Mouse (Mus musculus): ENCODE results near the gene Coq8b. TPM values are rescaled to one million over a fixed set of nuclear protein-coding genes. Genes with fewer than 3 reads are reported as not detected.

Gene Coq8b
- polyA plus RNA-seq, 1 experiment from 2014 or later: 16.8 TPM

GRCm38 (mm10) chr7:27195681-27196611, 36.9 kb upstream of the Coq8b start, which contains the start of the genes BC024978 and Snrpa:
BC024978 (plus strand) TSS chr7:27195781.
Snrpa (minus strand) TSS chr7:27196271.
- no peak for TF ChIP-seq CTCF (IDR thresholded peaks at IDR 0.05; ENCODE audit: low read depth)
- under 1% methylated on average over 64 of the region's 64 CpGs for WGBS

GRCm38 (mm10) chr7:27197136-27197535, 35.7 kb upstream of the Coq8b start:
- 81% methylated on average over 3 of the region's 3 CpGs for WGBS
- peaks cover 4% of the 10 kb centered on the region; the same call in 1 of the 2 replicates for H3K4me1 ChIP-seq (replicated peaks; ENCODE audit: control insufficient read depth, insufficient read depth, low read length)
- no peak for ATAC-seq
- H3K36me3 ChIP-seq (ENCODE audit: control insufficient read depth, insufficient read depth): peaks cover 19% of the 10 kb centered on the region
- H3K4me2 ChIP-seq (replicated peaks; ENCODE audit: low read depth): no peak overlapping the region
- H3K9me3 ChIP-seq (ENCODE audit: control insufficient read depth): no peaks in the 10 kb centered on the region
- no peaks in the 10 kb centered on the region for H3K27me3 ChIP-seq (replicated peaks; ENCODE audit: control insufficient read depth, insufficient read depth, low read length)
- no peak overlapping the region for H3K9ac ChIP-seq (ENCODE audit: low read depth, low read length)
- TF ChIP-seq CTCF (IDR thresholded peaks at IDR 0.05; ENCODE audit: low read depth): no peak
- H3K27ac ChIP-seq (ENCODE audit: low read depth, low read length): no peak overlapping the region; the same call in 1 of the 2 replicates
- no peak overlapping the region for H3K4me3 ChIP-seq (ENCODE audit: low read depth, low read length)

More at GRCm38 (mm10) chr7:27195681-27196611, 36.9 kb upstream of the Coq8b start, which contains the start of the genes BC024978 and Snrpa:
- Histone ChIP-seq H3K9me3 (ENCODE audit: control insufficient read depth) (no peaks in the 10 kb centered on the region), H3K27ac (ENCODE audit: low read depth, low read length) (peak within 1 kb of the TSS; percentile 100), H3K27me3 (replicated peaks; ENCODE audit: control insufficient read depth, insufficient read depth, low read length) (no peaks in the 10 kb centered on the region), H3K4me3 (ENCODE audit: low read depth, low read length) (peak within 1 kb of the TSS; percentile 85), H3K4me2 (replicated peaks; ENCODE audit: low read depth) (peak within 1 kb of the TSS; percentile 74), H3K36me3 (ENCODE audit: control insufficient read depth, insufficient read depth) (peaks cover 29% of the 10 kb centered on the region), H3K4me1 (replicated peaks; ENCODE audit: control insufficient read depth, insufficient read depth, low read length) (peaks cover 4% of the 10 kb centered on the region; the same call in 1 of the 2 replicates), H3K9ac (ENCODE audit: low read depth, low read length) (peak within 1 kb of the TSS; percentile 85)
- ATAC-seq: peak; percentile 99

GRCm38 (mm10) chr7:27197634-27198033, 35.2 kb upstream of the Coq8b start:
- no peak overlapping the region for H3K9ac ChIP-seq (ENCODE audit: low read depth, low read length)
- WGBS: 91% methylated on average over 8 of the region's 8 CpGs

GRCm38 (mm10) chr7:27198355-27198754, 34.5 kb upstream of the Coq8b start:
- no peak for ATAC-seq

More at GRCm38 (mm10) chr7:27197634-27198033, 35.2 kb upstream of the Coq8b start:
- H3K27me3 ChIP-seq (replicated peaks; ENCODE audit: control insufficient read depth, insufficient read depth, low read length): no peaks in the 10 kb centered on the region
- no peak overlapping the region for H3K27ac ChIP-seq (ENCODE audit: low read depth, low read length)
- peaks cover 14% of the 10 kb centered on the region for H3K36me3 ChIP-seq (ENCODE audit: control insufficient read depth, insufficient read depth)
- no peak overlapping the region for H3K4me3 ChIP-seq (ENCODE audit: low read depth, low read length)
- TF ChIP-seq CTCF (IDR thresholded peaks at IDR 0.05; ENCODE audit: low read depth): no peak
- ATAC-seq: no peak
- H3K4me1 ChIP-seq (replicated peaks; ENCODE audit: control insufficient read depth, insufficient read depth, low read length): peaks cover 9% of the 10 kb centered on the region; the same call in 1 of the 2 replicates
- no peaks in the 10 kb centered on the region for H3K9me3 ChIP-seq (ENCODE audit: control insufficient read depth)
- no peak overlapping the region for H3K4me2 ChIP-seq (replicated peaks; ENCODE audit: low read depth)

GRCm38 (mm10) chr7:27198779-27199178, 34.0 kb upstream of the Coq8b start:
- H3K27ac ChIP-seq (ENCODE audit: low read depth, low read length): no peak overlapping the region
- no peaks in the 10 kb centered on the region for H3K27me3 ChIP-seq (replicated peaks; ENCODE audit: control insufficient read depth, insufficient read depth, low read length)
- ATAC-seq: no peak
- 85% methylated on average over 8 of the region's 8 CpGs for WGBS
- no peaks in the 10 kb centered on the region for H3K9me3 ChIP-seq (ENCODE audit: control insufficient read depth)
- H3K4me3 ChIP-seq (ENCODE audit: low read depth, low read length): no peak overlapping the region
- peaks cover 9% of the 10 kb centered on the region; the same call in 1 of the 2 replicates for H3K4me1 ChIP-seq (replicated peaks; ENCODE audit: control insufficient read depth, insufficient read depth, low read length)
- H3K4me2 ChIP-seq (replicated peaks; ENCODE audit: low read depth): no peak overlapping the region
- no peak overlapping the region for H3K9ac ChIP-seq (ENCODE audit: low read depth, low read length)
- no peak for TF ChIP-seq CTCF (IDR thresholded peaks at IDR 0.05; ENCODE audit: low read depth)
- H3K36me3 ChIP-seq (ENCODE audit: control insufficient read depth, insufficient read depth): peaks cover 4% of the 10 kb centered on the region

More at GRCm38 (mm10) chr7:27198355-27198754, 34.5 kb upstream of the Coq8b start:
- Histone ChIP-seq H3K4me1 (replicated peaks; ENCODE audit: control insufficient read depth, insufficient read depth, low read length) (peaks cover 9% of the 10 kb centered on the region; the same call in 1 of the 2 replicates), H3K4me3 (ENCODE audit: low read depth, low read length) (no peak overlapping the region), H3K27me3 (replicated peaks; ENCODE audit: control insufficient read depth, insufficient read depth, low read length) (no peaks in the 10 kb centered on the region), H3K27ac (ENCODE audit: low read depth, low read length) (no peak overlapping the region), H3K9ac (ENCODE audit: low read depth, low read length) (no peak overlapping the region), H3K36me3 (ENCODE audit: control insufficient read depth, insufficient read depth) (peaks cover 9% of the 10 kb centered on the region), H3K9me3 (ENCODE audit: control insufficient read depth) (no peaks in the 10 kb centered on the region), H3K4me2 (replicated peaks; ENCODE audit: low read depth) (no peak overlapping the region)
- no peak for TF ChIP-seq CTCF (IDR thresholded peaks at IDR 0.05; ENCODE audit: low read depth)

GRCm38 (mm10) chr7:27203730-27204449, 28.9 kb upstream of the Coq8b start:
- no peak overlapping the region for H3K9ac ChIP-seq (ENCODE audit: low read depth, low read length)
- peaks cover 31% of the 10 kb centered on the region for H3K36me3 ChIP-seq (ENCODE audit: control insufficient read depth, insufficient read depth)
- no peak overlapping the region for H3K4me2 ChIP-seq (replicated peaks; ENCODE audit: low read depth)
- no peak overlapping the region for H3K27ac ChIP-seq (ENCODE audit: low read depth, low read length)
- no peak for ATAC-seq
- peaks cover 4% of the 10 kb centered on the region; the same call in 1 of the 2 replicates for H3K4me1 ChIP-seq (replicated peaks; ENCODE audit: control insufficient read depth, insufficient read depth, low read length)
- no peak overlapping the region for H3K4me3 ChIP-seq (ENCODE audit: low read depth, low read length)
- TF ChIP-seq CTCF (IDR thresholded peaks at IDR 0.05; ENCODE audit: low read depth): no peak
- H3K9me3 ChIP-seq (ENCODE audit: control insufficient read depth): no peaks in the 10 kb centered on the region
- 87% methylated on average over 8 of the region's 8 CpGs for WGBS
- H3K27me3 ChIP-seq (replicated peaks; ENCODE audit: control insufficient read depth, insufficient read depth, low read length): no peaks in the 10 kb centered on the region

All from intestine, postnatal 0 days (tissue).